Mouse (Mus musculus) bone marrow macrophage, adult 2 months (primary cell): Measurements from ENCODE around the gene Hmbs. TPM values are rescaled to one million over a fixed set of nuclear protein-coding genes. Genes with fewer than 3 reads are reported as not detected.

ENCODE experiments used
- H3K27ac ChIP-seq: 2 replicates; pipeline ENCODE4 v1.5.1; 2012; ENCODE audit warnings: low read depth, low read length; ENCODE audit not compliant: insufficient read depth
- H3K4me1 ChIP-seq: 2 replicates; pipeline ENCODE4 v1.6.1; 2012; ENCODE audit warnings: low read length; ENCODE audit not compliant: control insufficient read depth, insufficient read depth
- H3K4me3 ChIP-seq: 2 replicates; pipeline ENCODE4 v1.5.1; 2012; ENCODE audit warnings: mild to moderate bottlenecking, low read length, moderate library complexity; ENCODE audit not compliant: insufficient read depth
- CTCF ChIP-seq: IDR thresholded peaks from 2 replicates; pipeline ENCODE4 v1.5.1; 2012; ENCODE audit warnings: low read depth, mild to moderate bottlenecking, low read length, moderate library complexity
- POLR2A ChIP-seq: IDR thresholded peaks from 2 replicates; pipeline ENCODE4 v1.6.1; 2012; ENCODE audit warnings: mild to moderate bottlenecking, low read depth, low read length, borderline replicate concordance
- polyA plus RNA-seq: library from polyadenylated mRNA; stranded (reverse); fragments of >200 nt; gene quantifications from 2 replicates; pipeline ENCODE4 v1.2.4, GENCODE M21; 2012; ENCODE audit not compliant: missing spikeins, insufficient read depth, insufficient read length

Gene Hmbs
- polyA plus RNA-seq, 1 experiment, result 22.4 TPM

DNA sequence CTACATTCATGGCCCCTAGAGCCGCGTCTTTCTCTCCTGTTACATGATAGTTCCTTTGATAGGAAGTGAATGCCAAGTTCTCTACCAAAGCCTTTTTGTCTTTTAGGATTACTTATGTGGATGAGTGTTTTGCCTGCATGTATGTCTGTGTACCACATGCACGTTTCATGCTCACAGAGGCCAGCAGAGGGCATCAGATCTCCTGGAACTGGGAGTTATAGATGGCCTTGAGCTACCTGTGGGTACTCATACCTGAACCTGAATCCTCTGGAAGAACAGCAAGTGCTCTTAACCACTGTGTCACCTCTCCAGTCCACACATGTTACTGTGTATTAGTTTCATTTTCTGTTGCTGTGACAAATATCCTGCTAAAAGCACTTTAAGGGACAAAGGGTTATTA lies 51.5 kb downstream of the Hmbs start:
- H3K4me1 ChIP-seq, result no peaks in the 10 kb centered on the region; the same call in 1 of the 2 replicates
- H3K4me3 ChIP-seq, result no peak overlapping the region
- TF ChIP-seq CTCF (no peak), POLR2A (no peak)
- no peak overlapping the region for H3K27ac ChIP-seq

DNA sequence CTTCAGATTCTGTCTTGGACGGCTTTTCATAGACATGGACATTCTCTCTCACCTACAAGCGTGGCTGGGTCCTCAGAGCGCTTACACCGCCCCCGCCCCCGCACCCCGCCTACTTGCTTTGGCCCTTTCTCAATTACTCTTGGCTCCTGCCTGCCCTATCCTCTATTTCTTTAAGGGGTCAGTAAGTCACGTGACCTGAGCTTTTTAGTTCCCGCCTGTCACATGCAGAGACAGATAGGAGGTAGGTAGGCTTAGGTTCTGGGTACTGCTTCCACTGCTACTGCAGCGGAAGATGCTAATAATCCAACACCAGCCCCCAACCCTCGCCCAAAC lies 55.1 kb downstream of the Hmbs start:
- Histone ChIP-seq H3K4me1 (no peaks in the 10 kb centered on the region), H3K27ac (no peak overlapping the region), H3K4me3 (no peak overlapping the region)
- no peak for TF ChIP-seq POLR2A
- no peak for TF ChIP-seq CTCF

- Histone ChIP-seq H3K4me3 (peak within 1 kb of the TSS; percentile 6), H3K27ac (no peak within 1 kb of the TSS), H3K4me1 (no peaks in the 10 kb centered on the region)
- TF ChIP-seq CTCF, result no peak
- TF ChIP-seq POLR2A, result no peak
Measured at GRCm38 (mm10) chr9:44288076-44288958, 55.7 kb downstream of the Hmbs start, which contains the start of gene Abcg4. TSS of gene Abcg4 (minus strand) at chr9:44288615.

- peak overlapping the region; percentile 6 for H3K4me3 ChIP-seq
- TF ChIP-seq POLR2A (no peak), CTCF (no peak)
- H3K27ac ChIP-seq, result no peak overlapping the region
- H3K4me1 ChIP-seq, result no peaks in the 10 kb centered on the region
Measured at GRCm38 (mm10) chr9:44287401-44288075, 56.5 kb downstream of the Hmbs start.

DNA sequence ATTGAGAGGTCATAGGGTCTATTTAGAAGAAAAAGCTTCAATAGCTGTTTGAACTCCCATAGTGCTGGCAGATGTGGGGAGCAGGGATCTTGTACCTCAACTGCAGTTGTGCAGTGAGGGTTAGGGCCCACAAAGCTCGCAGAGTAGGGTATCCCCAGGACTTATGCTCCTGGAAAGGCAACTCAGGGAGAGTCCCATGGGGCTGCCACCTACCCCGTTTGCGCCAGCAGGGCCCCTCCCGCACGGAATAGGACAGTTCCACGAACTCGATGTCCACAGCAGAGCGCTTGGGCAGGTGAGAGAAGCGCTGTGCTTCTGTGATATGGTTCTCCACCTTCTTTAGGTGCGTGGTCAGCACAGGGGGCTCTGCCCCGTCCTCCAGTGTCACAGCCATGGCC lies 57.0 kb downstream of the Hmbs start:
- no peak overlapping the region for H3K27ac ChIP-seq
- TF ChIP-seq POLR2A, result no peak
- TF ChIP-seq CTCF, result no peak
- H3K4me3 ChIP-seq, result no peak overlapping the region
- H3K4me1 ChIP-seq, result no peaks in the 10 kb centered on the region

Other genes with a start within 250 kb of the Hmbs start
- gene Mfrp, start 242.5 kb downstream of the Hmbs start, polyA plus RNA-seq, result not detected in 2 replicates
- gene C1qtnf5, start 237.0 kb downstream of the Hmbs start, polyA plus RNA-seq, result not detected in 2 replicates
- gene Gm49380, start 230.7 kb downstream of the Hmbs start, polyA plus RNA-seq, result not detected in 2 replicates
- 24.2 and 25.0 TPM in 2 replicates for gene Rnf26, start 230.7 kb downstream of the Hmbs start, polyA plus RNA-seq
- gene Mcam, start 209.8 kb downstream of the Hmbs start, polyA plus RNA-seq, result 0.29 TPM in 1 of 2 replicates, not detected in the other
- 143 and 171 TPM in 2 replicates for gene Cbl, start 110.2 kb downstream of the Hmbs start, polyA plus RNA-seq
- gene Ccdc153, start 103.6 kb downstream of the Hmbs start, polyA plus RNA-seq, result not detected in 2 replicates
- not detected in 2 replicates for gene Pdzd3, start 92.8 kb downstream of the Hmbs start, polyA plus RNA-seq
- gene Nlrx1, start 75.6 kb downstream of the Hmbs start, polyA plus RNA-seq, result 6.6 and 7.1 TPM in 2 replicates
- gene Abcg4, start 55.6 kb downstream of the Hmbs start, polyA plus RNA-seq, result not detected in 2 replicates
- gene Hinfp, start 38.6 kb downstream of the Hmbs start, polyA plus RNA-seq, result 23.8 and 28.0 TPM in 2 replicates
- 19.9 and 24.0 TPM in 2 replicates for gene C2cd2l, start 23.9 kb downstream of the Hmbs start, polyA plus RNA-seq
- gene Dpagt1, start 18.2 kb downstream of the Hmbs start, polyA plus RNA-seq, result 44.7 and 49.6 TPM in 2 replicates
- gene H2afx, start 9.5 kb downstream of the Hmbs start, polyA plus RNA-seq, result 43.6 and 57.0 TPM in 2 replicates
- 41.3 and 44.7 TPM in 2 replicates for gene Vps11, start 17.4 kb upstream of the Hmbs start, polyA plus RNA-seq
- gene Hyou1, start 35.3 kb upstream of the Hmbs start, polyA plus RNA-seq, result 32.8 and 33.6 TPM in 2 replicates
- 9.4 and 11.5 TPM in 2 replicates for gene Slc37a4, start 52.6 kb upstream of the Hmbs start, polyA plus RNA-seq
- gene Rps25, start 62.9 kb upstream of the Hmbs start, polyA plus RNA-seq, result 2,665 and 2,801 TPM in 2 replicates
- gene Trappc4, start 63.4 kb upstream of the Hmbs start, polyA plus RNA-seq, result 64.9 and 82.4 TPM in 2 replicates
- gene Ccdc84, start 74.3 kb upstream of the Hmbs start, polyA plus RNA-seq, result 39.3 and 50.2 TPM in 2 replicates
- not detected in 2 replicates for gene Foxr1, start 96.9 kb upstream of the Hmbs start, polyA plus RNA-seq
- not detected in 2 replicates for gene Upk2, start 110.7 kb upstream of the Hmbs start, polyA plus RNA-seq
- gene Bcl9l, start 138.6 kb upstream of the Hmbs start, polyA plus RNA-seq, result 6.7 and 9.5 TPM in 2 replicates
- gene Cxcr5, start 217.6 kb upstream of the Hmbs start, polyA plus RNA-seq, result not detected in 2 replicates